Mouse (Mus musculus) spleen, embryonic (tissue): ENCODE data around the gene Ebp.

Source experiments
- CTCF ChIA-PET: fragments of 350-600 bp; sonication (Branson Sonifier 250); formaldehyde crosslinking; loops from one replicate; lab custom pipeline; 2022; lab: Charles Lee

Ebp gene

DNA sequence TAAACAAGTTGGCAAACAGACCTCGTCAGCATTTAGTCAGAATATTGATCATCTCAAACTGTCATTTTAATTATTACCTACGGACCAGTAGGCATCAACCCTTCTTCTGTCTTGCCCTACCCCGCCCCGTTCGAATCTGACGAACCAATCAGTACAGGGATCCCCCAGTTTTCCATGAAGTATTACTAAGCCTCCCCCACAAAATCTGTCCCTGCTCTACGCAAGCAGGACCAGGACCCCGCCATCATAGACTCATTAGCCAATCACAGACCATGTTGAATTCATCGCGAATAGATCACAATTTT, at the start of gene Ebp:
Gene Ebp (minus strand): TSS at position 94 of the 305 bp plus-strand sequence.
- CTCF ChIA-PET, result no interaction called here

DNA sequence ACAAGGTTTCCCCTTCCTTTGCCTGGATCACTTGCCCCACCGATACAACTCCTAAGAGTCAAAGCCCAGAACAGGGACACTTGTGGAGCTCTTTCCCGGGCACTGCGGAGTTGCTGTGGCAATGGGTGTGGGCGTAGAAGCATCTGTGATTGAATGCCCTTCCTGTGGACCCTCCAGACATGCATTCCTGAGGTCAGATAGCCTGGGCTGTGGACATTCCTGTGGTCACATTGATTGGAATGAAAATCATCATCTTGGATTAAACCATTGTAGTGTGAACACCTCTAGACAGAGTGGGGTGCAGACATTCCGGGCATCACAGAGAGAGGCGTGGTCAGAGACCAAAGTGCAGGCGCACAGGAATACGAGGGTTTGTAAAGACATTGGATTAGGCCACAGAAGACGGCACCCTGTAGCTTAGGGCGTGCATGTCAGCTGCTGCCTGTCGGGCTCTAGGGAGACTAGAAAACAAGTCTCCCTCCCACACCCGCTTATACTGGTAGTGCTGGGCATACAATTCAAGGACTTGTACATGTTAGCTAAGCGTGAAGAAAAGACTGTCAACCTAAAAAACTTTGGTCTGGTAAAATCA, 45.6 kb upstream of the Ebp start:
- CTCF ChIA-PET, result no interaction called here

DNA sequence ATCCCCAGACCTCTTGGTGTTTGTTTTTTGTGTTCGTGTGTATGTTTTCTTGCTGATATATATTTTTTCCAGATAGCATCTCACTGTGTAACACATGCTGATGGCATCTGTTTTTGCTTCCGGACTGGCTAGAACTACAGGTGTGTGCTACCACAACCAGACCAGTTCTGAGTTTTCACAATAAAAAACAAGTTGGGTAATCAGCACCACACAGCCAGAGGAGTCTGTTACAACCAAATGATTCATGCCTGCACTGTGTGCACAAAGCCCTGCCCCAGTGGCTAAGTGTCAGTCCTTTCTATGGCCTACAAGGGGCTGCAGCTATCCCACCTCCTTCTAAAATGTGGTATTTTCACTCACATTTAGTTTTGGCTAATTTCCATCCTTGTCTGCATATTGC, 43.4 kb upstream of the Ebp start:
- CTCF ChIA-PET, result no interaction called here

DNA sequence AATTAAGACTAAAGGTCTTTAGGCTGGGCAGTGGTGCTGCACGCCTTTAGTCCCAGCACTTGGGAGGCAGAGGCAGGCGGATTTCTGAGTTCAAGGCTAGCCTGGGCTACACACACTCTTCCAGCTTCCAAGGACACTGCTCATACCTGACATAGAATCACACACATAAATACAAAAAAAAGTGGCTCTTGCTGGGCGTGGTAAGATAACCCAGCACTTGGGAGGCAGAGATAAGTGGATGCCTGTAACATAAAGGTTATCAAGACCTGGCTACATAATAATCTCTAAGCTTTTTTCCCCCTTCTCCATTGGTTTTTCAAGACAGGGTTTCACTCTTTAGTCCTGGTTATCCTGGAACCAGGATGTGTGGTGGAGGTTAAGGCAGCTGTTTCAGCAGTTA, 40.3 kb upstream of the Ebp start:
- CTCF ChIA-PET, result no interaction called here

DNA sequence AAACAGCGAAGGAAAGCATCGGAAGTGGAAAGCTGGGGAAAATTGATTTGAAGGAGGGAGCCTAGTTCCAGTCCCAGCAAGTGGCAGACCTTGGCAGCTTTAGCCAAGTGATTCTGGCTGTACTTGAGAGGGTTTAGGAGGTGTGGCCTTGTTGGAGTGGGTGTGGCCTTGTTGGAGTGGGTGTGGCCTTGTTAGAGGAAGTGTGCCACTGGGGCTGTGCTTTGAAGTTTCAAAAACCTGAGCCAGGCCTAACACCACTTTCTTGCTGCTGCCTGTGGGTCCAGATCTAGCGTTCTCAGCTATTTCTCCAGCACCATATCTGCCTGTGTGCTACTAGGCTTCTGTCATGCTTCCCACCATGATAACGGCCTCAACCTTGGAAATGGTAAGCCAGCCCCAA, 37.0 kb upstream of the Ebp start:
- CTCF ChIA-PET, result no interaction called here

DNA sequence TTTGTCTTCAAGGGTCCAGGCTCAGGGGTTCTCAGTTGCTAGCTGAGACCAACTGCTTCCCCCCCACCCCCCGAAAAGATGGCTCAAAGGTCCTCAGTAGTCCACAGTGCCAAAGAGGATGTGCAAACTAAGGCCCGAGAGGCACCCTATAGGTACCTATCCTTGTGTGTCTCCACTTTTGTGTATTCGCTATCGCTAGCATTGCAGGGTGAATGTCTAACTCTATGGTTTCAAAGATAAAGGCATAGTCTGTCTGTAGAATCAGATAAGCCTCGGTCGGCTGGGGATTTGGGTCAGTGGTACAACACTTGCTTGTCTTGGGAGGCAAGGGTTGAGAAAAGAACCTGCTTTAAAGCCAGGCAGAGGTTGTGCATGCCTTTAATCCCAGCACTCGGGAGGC, 30.2 kb upstream of the Ebp start:
- CTCF ChIA-PET, result no interaction called here

DNA sequence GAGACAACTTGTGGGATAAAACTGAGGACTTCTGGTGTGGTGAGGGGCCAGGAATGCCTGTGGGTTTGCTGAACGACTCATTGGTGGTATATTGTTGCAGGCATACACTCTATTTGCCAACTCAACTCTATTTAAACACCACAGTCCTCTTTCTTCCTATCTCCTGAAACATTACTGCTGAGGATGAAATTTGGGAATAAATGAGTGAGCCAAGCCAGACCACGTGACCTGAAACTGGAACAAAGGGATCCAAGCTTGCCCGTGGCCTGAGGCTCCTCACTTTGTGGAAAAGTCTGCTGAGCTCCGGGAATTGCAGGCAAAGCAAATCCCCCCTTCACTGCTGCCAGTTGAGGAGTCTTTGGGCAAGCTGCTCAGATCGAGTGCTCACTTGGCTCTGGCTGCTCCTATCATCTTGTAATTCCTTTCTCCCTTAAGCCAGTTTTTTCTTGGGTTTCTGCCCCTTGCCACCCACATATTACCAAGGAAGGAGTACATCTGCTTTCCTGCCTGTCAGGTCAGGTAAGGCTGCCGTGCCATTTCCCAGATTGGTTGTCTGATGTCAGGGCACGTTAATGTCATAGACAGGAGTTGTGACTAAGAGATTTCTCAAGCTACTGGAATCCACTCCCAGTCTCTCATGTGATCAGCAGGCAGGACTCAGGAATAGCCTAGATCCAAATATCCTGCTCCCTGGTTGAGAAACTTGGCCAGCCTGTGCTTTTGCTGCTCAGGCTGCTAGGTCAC, 29.5 kb upstream of the Ebp start:
- CTCF ChIA-PET, result no interaction called here

DNA sequence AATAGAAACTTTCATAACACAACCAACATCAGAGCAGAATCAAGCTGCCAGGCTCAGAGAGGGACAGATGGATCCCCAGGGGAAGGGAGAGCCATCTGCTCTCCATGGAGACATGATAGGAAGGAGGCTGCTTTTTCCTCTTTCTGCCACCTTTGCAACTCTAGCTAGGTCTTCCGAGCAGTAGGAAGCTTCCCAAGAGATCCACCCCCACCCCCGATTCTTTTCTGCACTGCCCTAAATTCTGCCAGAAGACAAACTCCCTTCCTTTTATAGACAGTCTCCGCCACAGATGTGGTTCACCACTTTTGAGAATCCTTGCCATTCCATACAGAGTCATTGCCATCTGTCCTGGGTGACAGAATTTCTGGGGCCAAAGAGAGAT, 29.0 kb upstream of the Ebp start:
- CTCF ChIA-PET, result no interaction called here

DNA sequence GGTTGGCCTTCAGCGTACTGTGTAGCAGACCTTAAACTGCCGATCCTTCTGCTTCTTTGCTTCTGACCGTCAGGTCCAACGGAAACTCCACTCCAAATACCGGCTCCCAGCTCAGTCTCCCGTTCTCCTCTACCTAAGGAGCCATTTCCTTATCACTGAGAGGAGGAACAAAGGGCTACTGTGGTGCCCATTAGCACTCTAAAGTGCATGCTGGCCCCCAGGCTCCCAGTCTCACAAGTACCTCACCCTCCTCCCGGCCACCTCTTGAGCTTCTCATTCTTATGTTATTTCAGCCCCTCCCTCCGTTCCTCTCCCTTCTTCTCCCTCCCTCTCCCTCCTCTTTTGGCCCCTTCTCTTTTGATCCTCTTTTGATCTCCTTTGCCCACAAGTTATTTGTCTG, 26.3 kb upstream of the Ebp start:
- CTCF ChIA-PET, result no interaction called here

DNA sequence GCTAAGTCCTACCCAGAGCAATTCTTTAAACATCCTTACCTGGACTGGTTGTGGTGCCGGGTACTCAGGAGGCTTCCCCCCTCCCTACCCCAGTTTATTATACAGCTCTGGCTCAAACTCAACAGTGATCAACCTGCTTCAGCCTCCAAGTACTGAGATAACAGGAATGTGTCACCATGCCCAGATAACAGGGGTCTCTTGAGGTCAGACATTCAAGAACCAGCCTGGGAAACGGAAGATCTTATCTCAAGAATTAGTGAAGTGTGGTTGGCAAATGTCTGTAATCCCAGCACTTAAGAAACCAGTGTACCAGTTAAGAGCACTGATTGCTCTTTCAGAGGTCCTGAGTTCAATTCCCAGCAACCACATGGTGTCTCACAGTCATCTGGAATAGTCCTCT, 24.8 kb upstream of the Ebp start:
- CTCF ChIA-PET, result no interaction called here

DNA sequence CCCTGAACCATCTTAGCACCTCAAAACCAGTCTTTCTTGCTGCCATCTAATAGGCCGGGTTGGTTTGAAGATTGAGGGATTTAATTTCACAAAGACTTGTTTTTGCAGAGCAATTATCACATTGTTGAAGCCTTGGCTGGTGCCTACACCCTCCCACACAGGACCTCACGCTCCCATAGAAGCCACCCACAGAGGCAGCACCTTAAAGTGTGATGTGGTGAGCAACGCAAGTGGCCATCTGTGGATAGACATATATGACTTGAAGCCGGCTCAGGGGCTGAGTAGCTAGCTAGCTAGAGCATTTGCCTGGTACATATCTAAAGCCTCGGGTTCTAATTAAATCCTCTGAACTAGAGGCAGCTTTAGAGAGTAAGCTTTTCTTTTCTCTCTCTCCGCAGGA, 24.1 kb upstream of the Ebp start:
- CTCF ChIA-PET, result no interaction called here

DNA sequence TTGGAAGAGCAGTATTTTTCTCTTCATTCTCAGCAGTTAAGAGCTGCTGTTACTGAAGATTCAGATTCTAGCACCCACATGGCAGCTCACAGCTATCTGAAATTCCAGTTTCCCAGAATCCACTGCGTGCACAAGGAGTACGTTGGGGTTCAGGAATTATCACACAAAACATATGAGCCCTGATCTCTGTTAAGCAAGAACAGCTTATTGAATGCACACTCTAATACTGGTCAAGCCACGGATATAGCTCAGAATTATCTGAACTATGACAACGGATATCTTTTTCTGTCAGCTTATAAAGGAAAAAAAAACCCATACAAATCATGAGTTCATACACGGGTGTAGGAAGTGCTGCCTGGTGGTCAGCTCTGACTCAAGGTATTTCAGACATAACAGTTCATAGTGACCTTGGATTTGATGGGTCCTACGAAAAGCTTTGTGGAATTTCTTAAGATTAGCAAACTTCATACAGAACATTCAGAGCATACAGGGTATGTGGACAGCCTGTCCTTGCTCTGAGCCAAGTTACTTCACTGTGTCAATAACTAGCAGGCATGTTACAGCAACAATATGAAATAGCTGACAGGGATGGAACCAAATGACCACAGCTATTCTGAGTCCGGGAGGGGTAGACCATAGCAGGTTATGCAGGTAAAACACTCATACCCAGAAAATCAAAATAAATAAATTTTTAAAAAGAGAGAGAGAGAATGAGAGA, 18.3 kb upstream of the Ebp start:
- CTCF ChIA-PET, result no interaction called here

DNA sequence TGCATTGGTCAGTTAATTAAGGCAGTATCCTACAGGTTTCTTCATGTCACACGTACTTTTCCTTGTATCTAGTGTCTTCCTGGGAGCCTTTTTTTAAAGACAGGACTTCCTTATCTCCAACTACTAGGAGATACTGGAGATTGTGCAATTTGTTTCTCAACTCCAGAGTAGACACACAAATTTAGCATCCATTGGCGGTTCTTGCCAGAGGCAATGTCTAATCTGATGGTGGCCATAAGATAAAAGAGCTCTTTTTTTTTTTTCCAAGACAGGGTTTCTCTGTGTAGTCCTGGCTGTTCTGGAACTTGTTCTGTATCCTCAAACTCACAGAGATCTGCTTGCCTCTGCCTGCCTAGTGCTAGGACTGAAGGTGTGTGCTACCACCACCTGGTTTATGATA, 16.4 kb upstream of the Ebp start:
- CTCF ChIA-PET, result no interaction called here

DNA sequence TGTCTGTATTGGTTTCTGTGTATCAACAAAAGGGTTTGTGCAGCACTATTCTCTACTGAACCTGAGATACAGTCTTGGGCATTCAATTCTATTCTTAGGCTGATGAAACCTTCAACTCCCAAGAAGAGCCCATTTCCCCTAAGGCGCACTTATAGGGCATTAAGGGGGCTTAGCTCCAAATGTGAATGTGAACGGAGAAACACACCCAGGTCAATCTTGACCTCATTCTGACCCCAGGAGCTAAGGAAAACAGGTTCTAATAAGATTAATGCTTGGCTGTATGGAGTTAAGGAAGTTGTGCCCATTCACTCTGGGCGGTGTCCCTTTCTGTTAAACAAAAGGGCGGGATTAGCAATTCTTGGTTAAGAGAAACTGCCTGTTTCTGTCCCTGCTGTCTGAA, 13.9 kb upstream of the Ebp start:
- CTCF ChIA-PET, result no interaction called here

DNA sequence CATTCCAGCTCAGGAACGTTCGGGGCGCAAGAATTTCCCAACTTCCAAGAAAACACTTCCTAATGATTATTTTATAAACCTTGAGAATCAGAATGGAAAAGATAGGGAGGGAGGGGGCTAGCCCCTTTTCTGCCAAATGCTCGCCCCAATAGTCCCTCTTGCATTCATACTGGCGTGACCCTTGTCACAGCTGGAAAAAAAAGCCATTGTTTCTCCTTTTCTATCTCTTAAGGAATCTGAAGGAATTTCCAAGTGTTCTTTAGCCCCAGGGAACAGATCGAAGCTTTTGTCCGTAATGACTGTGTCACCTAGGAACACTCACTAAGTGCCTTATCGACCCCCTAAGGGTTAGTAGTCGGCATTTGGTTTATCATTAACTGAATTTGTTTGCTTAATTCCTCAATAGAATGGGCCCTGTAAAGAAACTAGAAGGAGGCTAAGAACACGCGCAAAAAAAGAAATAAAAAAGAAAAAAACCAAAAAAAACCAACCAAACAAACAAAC, 13.4 kb upstream of the Ebp start:
- CTCF ChIA-PET, result no interaction called here

DNA sequence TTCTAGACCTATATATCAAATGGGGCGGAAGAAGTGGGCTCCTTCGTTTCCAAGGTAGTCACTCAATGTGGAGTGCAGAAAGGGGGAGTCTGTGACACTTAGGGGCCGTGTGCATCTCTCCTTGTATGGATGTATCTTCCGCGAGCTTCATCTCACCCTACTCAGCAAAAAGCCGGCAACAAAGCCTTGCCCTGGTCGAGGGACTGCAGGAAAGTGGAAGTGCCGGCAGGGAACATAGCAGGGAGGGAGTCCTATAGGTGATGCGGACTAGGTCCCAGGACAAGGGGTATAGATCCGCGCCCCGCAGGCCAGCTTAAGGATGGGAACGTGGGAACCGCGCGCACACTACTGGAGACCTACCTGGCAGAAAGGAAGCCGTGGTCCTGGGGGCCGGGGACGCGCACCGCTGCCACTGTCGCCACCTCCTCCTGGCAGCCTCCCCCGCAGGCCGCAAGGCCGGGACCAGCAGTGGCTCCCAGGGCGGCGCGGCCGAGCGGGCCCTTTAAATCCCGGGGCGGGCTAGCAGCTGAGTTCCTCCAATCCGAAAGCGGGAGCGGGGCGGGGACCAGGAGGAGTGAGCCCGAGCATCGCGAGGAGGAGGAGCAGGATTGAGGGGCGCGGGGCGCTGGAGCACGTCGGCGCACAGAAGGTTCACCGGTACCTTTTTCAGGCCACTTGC, 12.8 kb upstream of the Ebp start, which contains the start of gene Porcn:
Gene Porcn (minus strand): TSS at position 511 of the 679 bp plus-strand sequence.
- CTCF ChIA-PET, result no interaction called here

DNA sequence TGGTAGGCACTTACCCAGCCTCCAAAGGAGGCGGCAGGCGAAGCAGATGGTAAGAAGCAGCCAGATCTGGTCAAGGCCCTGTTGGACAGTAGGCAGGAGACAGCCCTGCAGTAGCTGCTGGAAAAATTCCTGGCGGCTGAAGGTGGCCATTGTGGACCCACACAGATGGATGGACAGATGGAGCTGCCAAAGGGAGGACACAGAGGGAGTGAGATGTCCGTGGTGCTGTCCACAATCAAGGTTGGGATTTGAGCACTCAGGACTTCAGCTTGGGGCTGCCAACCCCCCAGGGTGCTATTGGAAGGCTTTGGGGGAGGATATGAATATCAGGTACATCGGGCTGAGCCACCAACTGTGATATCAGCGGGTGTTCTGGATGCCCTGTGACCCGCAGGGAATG, 12.2 kb upstream of the Ebp start:
- CTCF ChIA-PET, result no interaction called here

DNA sequence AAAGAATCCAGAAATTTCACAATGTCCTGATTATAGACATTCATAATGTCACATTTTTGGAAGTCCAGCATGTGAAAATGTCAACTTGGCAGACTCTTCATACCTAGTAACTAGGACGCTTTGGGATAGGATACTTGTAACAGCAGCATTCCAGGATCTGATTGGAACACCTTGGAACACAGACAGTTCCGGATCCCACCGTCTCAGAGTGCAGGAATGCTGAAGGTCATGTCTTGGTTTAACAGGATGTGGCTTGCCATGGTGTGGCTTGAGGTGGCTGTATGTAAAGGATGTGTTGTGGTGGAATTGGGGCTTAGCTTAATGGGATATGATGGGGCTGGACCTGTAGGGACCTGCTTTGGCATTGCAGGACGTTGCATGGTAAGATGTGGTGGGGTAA, 11.8 kb upstream of the Ebp start:
- CTCF ChIA-PET, result no interaction called here

DNA sequence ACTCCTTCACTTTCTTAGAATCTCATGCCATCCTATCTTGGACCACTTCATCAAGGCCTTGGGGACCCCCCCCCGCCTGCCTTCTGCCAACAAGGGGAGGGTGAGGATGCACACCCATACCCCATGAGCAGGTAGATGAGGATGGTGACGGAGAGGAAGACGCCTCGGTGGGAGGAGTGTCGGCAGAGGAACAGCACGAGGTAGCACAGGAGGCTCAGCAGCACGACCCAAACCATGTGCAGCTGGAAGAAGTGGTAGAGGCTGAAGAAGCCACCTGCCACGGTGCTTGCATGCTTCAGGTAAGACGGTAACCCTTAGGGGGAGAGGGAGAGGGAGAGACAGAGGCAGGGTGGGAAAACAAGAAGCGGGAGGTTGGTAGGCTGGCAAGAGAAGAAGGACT, 10.8 kb upstream of the Ebp start:
- CTCF ChIA-PET, result no interaction called here

DNA sequence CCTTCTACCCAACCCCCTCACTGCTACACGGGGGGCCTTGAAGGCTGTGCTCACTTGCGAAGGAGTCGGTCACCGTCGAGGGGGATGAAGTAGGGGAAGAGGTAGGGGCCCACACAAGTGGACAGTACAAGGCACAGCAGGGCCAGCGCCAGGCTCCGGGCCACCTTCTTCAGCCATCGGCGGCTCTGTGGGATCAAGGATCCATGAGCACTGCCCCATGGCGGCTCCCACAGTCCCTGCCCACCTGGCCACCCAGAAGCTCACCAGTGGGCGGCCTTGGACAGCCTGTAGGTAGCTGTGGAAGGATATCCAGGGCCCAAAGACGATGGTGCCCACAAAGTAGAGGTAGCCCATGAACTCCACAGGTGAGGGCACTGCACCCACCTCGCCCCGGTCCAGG, 9.8 kb upstream of the Ebp start:
- CTCF ChIA-PET, result no interaction called here

DNA sequence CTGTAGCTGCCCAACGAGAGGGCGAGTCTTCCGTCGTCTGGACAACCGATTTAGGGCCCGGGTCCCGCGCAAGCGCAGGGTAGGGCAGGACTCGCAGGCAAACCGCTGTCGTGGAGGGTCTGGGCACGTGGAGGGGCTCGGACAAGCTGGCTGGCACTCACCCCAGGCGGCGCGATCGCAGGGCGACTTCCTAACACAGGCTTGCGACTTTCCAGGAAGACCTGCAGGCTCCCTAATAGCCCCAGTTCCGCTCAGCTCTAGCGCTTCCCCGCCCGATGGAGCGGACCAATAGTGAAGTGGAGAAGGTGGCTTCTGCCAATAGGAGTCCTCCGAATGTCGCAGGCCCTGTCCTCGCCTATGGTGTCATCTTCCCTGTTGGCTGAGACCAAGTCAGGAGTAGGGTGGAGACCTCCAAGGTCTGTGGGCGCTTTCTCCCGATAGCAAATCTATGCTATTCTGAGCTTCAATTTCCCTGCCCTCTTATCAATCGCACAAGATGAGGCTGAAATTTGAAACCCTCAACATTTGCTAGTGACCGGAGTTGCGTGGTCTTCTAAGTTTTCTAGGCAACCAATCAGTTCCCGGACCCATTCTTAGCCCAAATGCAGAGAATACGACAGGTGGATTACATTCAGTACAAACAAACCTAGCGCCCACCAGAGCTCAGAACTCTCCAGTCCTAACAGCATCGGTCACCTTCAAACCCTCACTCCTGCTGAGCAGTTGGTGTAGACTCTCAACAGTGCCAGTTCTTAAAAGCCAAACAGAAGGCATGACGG, 483 bp downstream of the Ebp start:
- CTCF ChIA-PET, result interaction anchor here (0.6 kb wide), 1 partner anchor 552 kb away, joined by 4 read pairs; no protein-coding TSS in a partner anchor
